Mouse (Mus musculus) telencephalon, adult 2 months (tissue): ENCODE measurements around the gene Nkpd1.

Experiments used
- DNase-seq: peaks from one replicate; pipeline ENCODE4 v3.0.0-alpha.2; 2011; ENCODE audit warnings: low read depth, low spot score

The Nkpd1 gene

GRCm38 (mm10) chr7:19517652-19518365, at the start of gene Nkpd1:
Nkpd1 (plus strand) TSS chr7:19517838.
- DNase-seq = no peak

GRCm38 (mm10) chr7:19468279-19468678, 49.4 kb upstream of the Nkpd1 start:
- DNase-seq = no peak

- DNase-seq = no peak
Measured at GRCm38 (mm10) chr7:19469404-19469803, 48.2 kb upstream of the Nkpd1 start.

GRCm38 (mm10) chr7:19470308-19470707, 47.3 kb upstream of the Nkpd1 start:
- no peak for DNase-seq

GRCm38 (mm10) chr7:19472403-19472802, 45.2 kb upstream of the Nkpd1 start:
- DNase-seq = no peak

GRCm38 (mm10) chr7:19473875-19474443, 43.7 kb upstream of the Nkpd1 start:
- DNase-seq = peak; percentile 71

- no peak for DNase-seq
Measured at GRCm38 (mm10) chr7:19477084-19477483, 40.6 kb upstream of the Nkpd1 start.

GRCm38 (mm10) chr7:19477624-19478384, 39.8 kb upstream of the Nkpd1 start:
- DNase-seq = no peak

GRCm38 (mm10) chr7:19483281-19483680, 34.4 kb upstream of the Nkpd1 start:
- no peak for DNase-seq

- DNase-seq = no peak
Measured at GRCm38 (mm10) chr7:19485488-19485887, 32.1 kb upstream of the Nkpd1 start.

GRCm38 (mm10) chr7:19486549-19486948, 31.1 kb upstream of the Nkpd1 start:
- no peak for DNase-seq

- no peak for DNase-seq
Measured at GRCm38 (mm10) chr7:19489525-19489924, 28.1 kb upstream of the Nkpd1 start.

GRCm38 (mm10) chr7:19491731-19492130, 25.9 kb upstream of the Nkpd1 start:
- no peak for DNase-seq

GRCm38 (mm10) chr7:19494751-19495474, 22.7 kb upstream of the Nkpd1 start:
- no peak for DNase-seq

GRCm38 (mm10) chr7:19495521-19496213, 22.0 kb upstream of the Nkpd1 start:
- DNase-seq = no peak

GRCm38 (mm10) chr7:19496214-19496555, 21.5 kb upstream of the Nkpd1 start:
- DNase-seq = no peak

GRCm38 (mm10) chr7:19498326-19498725, 19.3 kb upstream of the Nkpd1 start:
- DNase-seq = no peak

GRCm38 (mm10) chr7:19500420-19501363, 16.9 kb upstream of the Nkpd1 start:
- DNase-seq = no peak

- no peak for DNase-seq
Measured at GRCm38 (mm10) chr7:19501658-19502057, 16.0 kb upstream of the Nkpd1 start.

GRCm38 (mm10) chr7:19503481-19504068, 14.1 kb upstream of the Nkpd1 start:
- DNase-seq = no peak
